Mouse (Mus musculus): ENCODE data around the gene Cntn6. TPM values are rescaled to one million over a fixed set of nuclear protein-coding genes. Genes with fewer than 3 reads are reported as not detected.

Cntn6 gene
- polyA plus RNA-seq, 1 experiment from 2014 or later = 0.51 TPM

DNA sequence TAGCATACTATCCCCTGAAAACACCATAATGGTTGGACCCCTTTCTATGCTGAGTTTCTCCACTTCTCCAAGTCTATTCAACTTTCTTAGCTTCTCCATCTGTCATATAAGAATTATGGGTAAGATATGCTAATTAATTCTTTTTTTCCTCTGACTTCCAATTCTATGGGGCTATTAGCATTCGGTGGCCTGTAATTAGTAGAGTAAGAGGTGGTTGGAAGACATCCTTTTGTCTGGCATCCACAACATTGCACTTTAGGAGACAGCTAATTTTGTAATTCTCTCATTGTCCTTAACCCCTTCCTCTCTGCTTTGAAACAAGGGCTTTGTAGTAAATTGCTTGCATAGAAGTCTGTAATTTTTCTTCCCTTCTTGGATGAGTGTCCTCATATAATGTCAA is 387.1 kb downstream of the Cntn6 start:
- H3K4me3 ChIP-seq (ENCODE audit: low read length) = no peak overlapping the region
- no peak overlapping the region for H3K4me2 ChIP-seq (ENCODE audit: low read depth, low read length)
- no peaks in the 10 kb centered on the region for H3K36me3 ChIP-seq (ENCODE audit: control insufficient read depth, insufficient read depth, low read length)
- H3K9me3 ChIP-seq (ENCODE audit: control insufficient read depth, low read length) = no peaks in the 10 kb centered on the region
- 77% methylated on average over 1 of the region's 1 CpGs for WGBS
- no peaks in the 10 kb centered on the region for H3K4me1 ChIP-seq (ENCODE audit: control insufficient read depth, insufficient read depth, low read length)
- no peaks in the 10 kb centered on the region for H3K27me3 ChIP-seq (replicated peaks; ENCODE audit: control insufficient read depth, insufficient read depth, low read length)
- H3K9ac ChIP-seq (ENCODE audit: low read depth, low read length) = no peak overlapping the region
- no peak for ATAC-seq
- no peak overlapping the region for H3K27ac ChIP-seq (ENCODE audit: low read length)

DNA sequence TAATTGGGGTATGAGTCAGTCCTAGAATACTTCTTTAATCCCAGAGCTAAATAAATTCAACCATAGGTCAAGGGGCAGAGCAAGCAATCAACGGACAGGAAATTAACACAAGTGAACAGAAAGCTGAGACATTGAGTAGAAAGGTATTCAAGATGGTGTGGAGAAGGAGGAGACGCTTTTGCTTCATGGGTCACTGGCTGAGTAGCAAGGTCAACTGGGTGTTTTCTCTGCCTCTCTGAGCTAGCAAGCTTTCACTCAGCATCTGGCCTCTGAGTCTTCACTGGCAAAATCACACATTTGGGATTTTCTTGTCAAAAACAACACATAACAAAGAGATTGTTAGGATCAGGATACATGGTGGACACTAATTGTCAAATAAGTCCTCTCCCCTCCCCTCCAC is 391.4 kb downstream of the Cntn6 start:
- H3K4me3 ChIP-seq (ENCODE audit: low read length) = no peak overlapping the region
- ATAC-seq = no peak
- H3K4me1 ChIP-seq (ENCODE audit: control insufficient read depth, insufficient read depth, low read length) = no peaks in the 10 kb centered on the region
- no peaks in the 10 kb centered on the region for H3K36me3 ChIP-seq (ENCODE audit: control insufficient read depth, insufficient read depth, low read length)
- H3K27me3 ChIP-seq (replicated peaks; ENCODE audit: control insufficient read depth, insufficient read depth, low read length) = no peaks in the 10 kb centered on the region
- H3K4me2 ChIP-seq (ENCODE audit: low read depth, low read length) = no peak overlapping the region
- no peak overlapping the region for H3K9ac ChIP-seq (ENCODE audit: low read depth, low read length)
- no peaks in the 10 kb centered on the region for H3K9me3 ChIP-seq (ENCODE audit: control insufficient read depth, low read length)
- WGBS = 70% methylated on average over 2 of the region's 2 CpGs
- H3K27ac ChIP-seq (ENCODE audit: low read length) = no peak overlapping the region

DNA sequence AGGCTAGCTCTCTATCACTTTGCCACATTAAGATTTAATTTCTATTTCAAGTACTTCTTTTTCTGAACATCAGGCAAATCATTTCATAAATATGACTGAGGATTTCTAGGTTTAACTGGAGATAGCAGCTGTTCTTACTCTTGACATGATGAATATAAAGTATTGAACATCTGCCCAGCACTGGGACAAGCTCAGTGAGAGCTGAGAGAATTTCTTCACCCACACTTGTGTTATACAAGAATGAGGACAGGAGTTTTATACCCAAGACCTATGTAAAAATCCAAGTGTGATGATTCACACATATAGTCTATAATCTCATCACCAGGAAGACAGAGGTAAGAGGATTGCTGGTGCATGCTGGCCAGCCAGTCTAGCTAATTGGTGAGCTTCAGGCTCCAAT is 393.2 kb downstream of the Cntn6 start:
- no peak overlapping the region for H3K4me2 ChIP-seq (ENCODE audit: low read depth, low read length)
- H3K27me3 ChIP-seq (replicated peaks; ENCODE audit: control insufficient read depth, insufficient read depth, low read length) = no peaks in the 10 kb centered on the region

DNA sequence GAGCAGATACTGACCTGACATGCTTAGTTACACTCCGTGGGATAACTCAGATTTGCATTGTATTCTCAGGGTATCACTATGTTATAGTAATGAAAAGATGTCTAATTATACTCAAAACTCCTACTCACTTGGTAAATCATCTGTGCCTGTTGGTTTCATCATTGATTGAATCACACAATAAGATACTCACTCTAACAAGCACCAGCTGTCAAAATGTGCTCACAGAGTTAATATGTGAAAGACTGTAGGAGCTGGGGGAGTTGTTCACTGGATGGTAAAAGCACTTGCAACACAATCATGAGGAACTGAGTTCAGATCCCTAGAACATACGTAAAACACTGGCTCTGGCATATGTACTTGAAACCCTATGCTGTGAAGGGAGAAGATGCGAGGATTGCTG is 398.5 kb downstream of the Cntn6 start:
- no peak for ATAC-seq
- no peaks in the 10 kb centered on the region for H3K36me3 ChIP-seq (ENCODE audit: control insufficient read depth, insufficient read depth, low read length)
- WGBS = 86% methylated on average over 3 of the region's 3 CpGs

More for the DNA sequence above, 393.2 kb downstream of the Cntn6 start:
- H3K4me1 ChIP-seq (ENCODE audit: control insufficient read depth, insufficient read depth, low read length) = no peaks in the 10 kb centered on the region
- no peak overlapping the region for H3K4me3 ChIP-seq (ENCODE audit: low read length)
- no peak overlapping the region for H3K9ac ChIP-seq (ENCODE audit: low read depth, low read length)
- H3K9me3 ChIP-seq (ENCODE audit: control insufficient read depth, low read length) = no peaks in the 10 kb centered on the region
- no peak overlapping the region for H3K27ac ChIP-seq (ENCODE audit: low read length)
- ATAC-seq = no peak
- H3K36me3 ChIP-seq (ENCODE audit: control insufficient read depth, insufficient read depth, low read length) = no peaks in the 10 kb centered on the region

More for the DNA sequence above, 398.5 kb downstream of the Cntn6 start:
- no peaks in the 10 kb centered on the region for H3K27me3 ChIP-seq (replicated peaks; ENCODE audit: control insufficient read depth, insufficient read depth, low read length)
- H3K4me1 ChIP-seq (ENCODE audit: control insufficient read depth, insufficient read depth, low read length) = no peaks in the 10 kb centered on the region
- no peaks in the 10 kb centered on the region for H3K9me3 ChIP-seq (ENCODE audit: control insufficient read depth, low read length)
- no peak overlapping the region for H3K4me3 ChIP-seq (ENCODE audit: low read length)
- H3K4me2 ChIP-seq (ENCODE audit: low read depth, low read length) = no peak overlapping the region
- H3K27ac ChIP-seq (ENCODE audit: low read length) = no peak overlapping the region
- no peak overlapping the region for H3K9ac ChIP-seq (ENCODE audit: low read depth, low read length)
